ENCODE assay signal across 13 mouse cellular contexts in the genomic region with DNA sequence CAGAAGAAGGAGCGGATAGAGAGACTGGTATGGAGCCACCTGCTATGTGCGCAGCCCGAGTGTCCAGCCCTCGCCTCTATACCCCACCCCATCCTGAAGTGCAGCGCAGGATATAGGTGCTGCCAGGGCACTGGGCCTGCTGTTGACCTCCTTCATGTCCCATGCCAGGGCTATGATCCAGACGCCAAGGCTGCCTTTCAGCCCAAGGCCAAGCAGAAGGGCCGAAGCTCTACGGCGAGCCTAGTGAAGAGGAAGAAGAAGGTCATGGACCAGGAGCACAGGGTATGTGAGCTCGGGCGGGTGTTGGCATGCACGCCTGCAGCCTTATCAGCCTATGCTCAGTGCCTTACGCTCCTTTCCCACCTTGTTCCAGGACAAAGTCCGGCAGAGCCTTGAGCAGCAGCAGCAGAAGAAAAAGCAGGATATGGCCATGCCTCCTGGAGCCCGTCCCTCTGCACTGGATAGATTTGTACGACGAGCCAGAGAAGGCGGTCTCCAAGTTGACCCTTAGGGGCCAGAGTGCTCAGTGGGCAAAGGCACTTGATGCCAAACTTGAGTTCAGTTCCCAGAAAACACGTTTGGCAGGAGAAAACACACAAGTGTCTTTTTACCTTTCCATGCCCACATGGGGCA. TPM values are rescaled to one million over a fixed set of nuclear protein-coding genes. Genes with fewer than 3 reads are reported as not detected.
DNase-seq lines count a peak whose midpoint lies in the region; ATAC-seq and TF ChIP-seq lines count a peak whose summit lies in the region.
"Had no signal": no experiment of that assay in that cellular context is flagged by ENCODE, and none has a peak within 500 bp of the region (broad histone marks: within the 10 kb centered on the region; RNA-seq: fewer than 3 reads in every experiment).

No protein-coding gene starts in this region.

- H3K9me3 ChIP-seq in midbrain, embryonic 10.5 days (replicated peaks): no peaks in the 10 kb centered on the region
- no peaks in the 10 kb centered on the region for H3K9me3 ChIP-seq in midbrain, embryonic 14.5 days (ENCODE audit: control insufficient read depth, low read length)
- H3K9me3 ChIP-seq in intestine, postnatal 0 days (ENCODE audit: control insufficient read depth): no peaks in the 10 kb centered on the region
- H3K9me3 ChIP-seq: hindbrain, embryonic 10.5 days; liver, embryonic 12.5 days had no signal

- peak; percentile 30 for DNase-seq in cerebellum, adult 11-12 months
- DNase-seq in cerebellum, adult 18-20 months: no peak
- no peak for DNase-seq in midbrain, embryonic 10.5 days (ENCODE audit: low spot score)
- no peak for DNase-seq in midbrain, embryonic 14.5 days
- peak; percentile 61 for DNase-seq in adrenal gland, postnatal 14 days
- DNase-seq in B cell, adult 2 months: no peak
- no peak for DNase-seq in kidney, postnatal 36 days
- DNase-seq: kidney, adult 18-20 months; kidney, postnatal 14 days; lung, postnatal 10 days had no signal

- H3K4me1 ChIP-seq in midbrain, embryonic 10.5 days: peaks cover 46% of the 10 kb centered on the region
- peaks cover 21% of the 10 kb centered on the region for H3K4me1 ChIP-seq in midbrain, embryonic 14.5 days (ENCODE audit: control insufficient read depth, insufficient read depth, low read length)
- H3K4me1 ChIP-seq in intestine, postnatal 0 days (replicated peaks; ENCODE audit: control insufficient read depth, insufficient read depth, low read length): no peaks in the 10 kb centered on the region; the same call in 1 of the 2 replicates

- no peak for ATAC-seq in midbrain, embryonic 14.5 days (ENCODE audit: low FRiP score, low TSS enrichment)
- ATAC-seq in intestine, postnatal 0 days: peak; percentile 72
- ATAC-seq: liver, embryonic 12.5 days had no signal

- peaks cover 91% of the 10 kb centered on the region for H3K36me3 ChIP-seq in midbrain, embryonic 10.5 days
- H3K36me3 ChIP-seq in midbrain, embryonic 14.5 days (ENCODE audit: control insufficient read depth, insufficient read depth, low read length): peaks cover 76% of the 10 kb centered on the region
- peaks cover 33% of the 10 kb centered on the region for H3K36me3 ChIP-seq in intestine, postnatal 0 days (ENCODE audit: control insufficient read depth, insufficient read depth)

- TF ChIP-seq CTCF in intestine, postnatal 0 days (IDR thresholded peaks at IDR 0.05; ENCODE audit: low read depth): 0 out of 2 replicates have a peak, but pooled peaks have one; percentile 2

- no peak overlapping the region for H3K4me2 ChIP-seq in midbrain, embryonic 14.5 days (ENCODE audit: low read length)
- peak overlapping the region; percentile 95 for H3K4me2 ChIP-seq in intestine, postnatal 0 days (replicated peaks; ENCODE audit: low read depth)

- H3K9ac ChIP-seq in midbrain, embryonic 14.5 days (replicated peaks; ENCODE audit: low read length): no peak overlapping the region
- H3K9ac ChIP-seq in intestine, postnatal 0 days (ENCODE audit: low read depth, low read length): no peak overlapping the region
- H3K9ac ChIP-seq: liver, embryonic 12.5 days had no signal

- no peak overlapping the region for H3K27ac ChIP-seq in midbrain, embryonic 10.5 days (replicated peaks)
- H3K27ac ChIP-seq in midbrain, embryonic 14.5 days (replicated peaks; ENCODE audit: low read depth, low read length): no peak overlapping the region
- peak overlapping the region; percentile 80 for H3K27ac ChIP-seq in intestine, postnatal 0 days (ENCODE audit: low read depth, low read length)
- H3K27ac ChIP-seq: hindbrain, embryonic 10.5 days had no signal

- H3K27me3 ChIP-seq in midbrain, embryonic 10.5 days (ENCODE audit: low read depth, poor library complexity, severe bottlenecking): no peaks in the 10 kb centered on the region
- H3K27me3 ChIP-seq in midbrain, embryonic 14.5 days (ENCODE audit: control insufficient read depth, insufficient read depth, low read length): no peaks in the 10 kb centered on the region
- H3K27me3 ChIP-seq in intestine, postnatal 0 days (replicated peaks; ENCODE audit: control insufficient read depth, insufficient read depth, low read length): no peaks in the 10 kb centered on the region
- H3K27me3 ChIP-seq: liver, embryonic 12.5 days had no signal

- 93% methylated on average over 19 of the region's 19 CpGs for WGBS in midbrain, embryonic 10.5 days
- WGBS in midbrain, embryonic 14.5 days: 91% methylated on average over 19 of the region's 19 CpGs
- 40% methylated on average over 19 of the region's 19 CpGs for WGBS in intestine, postnatal 0 days

- H3K4me3 ChIP-seq in midbrain, embryonic 10.5 days: peak overlapping the region; percentile 18; the same call in 1 of the 2 replicates
- H3K4me3 ChIP-seq in midbrain, embryonic 14.5 days (replicated peaks; ENCODE audit: low read depth, low read length): no peak overlapping the region
- H3K4me3 ChIP-seq in intestine, postnatal 0 days (ENCODE audit: low read depth, low read length): 0 out of 2 replicates have a peak overlapping the region, but pooled peaks have one; percentile 51
- H3K4me3 ChIP-seq: hindbrain, embryonic 10.5 days; liver, embryonic 12.5 days had no signal

RNA-seq across cellular contexts. Expression of gene B3galt4, which starts 2.3 kb away (rescaled TPM):
- 4.1 and 6.4 TPM in 2 replicates for polyA plus RNA-seq in midbrain, embryonic 10.5 days (2016; fragmentation: Nextera tagmentation; extraction: Ambion mirVana)
- 8.0 and 10.1 TPM in 2 replicates for polyA plus RNA-seq in midbrain, embryonic 14.5 days (2014; fragmentation: Nextera tagmentation; extraction: Ambion mirVana)
- 3.2 and 6.2 TPM in 2 replicates for total RNA-seq in adrenal gland, postnatal 14 days (2021)
- 14.0 and 15.0 TPM in 2 replicates for polyA plus RNA-seq in intestine, postnatal 0 days (2015; fragmentation: Nextera tagmentation; extraction: Ambion mirVana)

RNA-seq across cellular contexts. Expression of gene Vps52, which starts 6.6 kb away (rescaled TPM):
- polyA plus RNA-seq in midbrain, embryonic 10.5 days (2016; fragmentation: Nextera tagmentation; extraction: Ambion mirVana): 53.5 and 61.0 TPM in 2 replicates
- polyA plus RNA-seq in midbrain, embryonic 14.5 days (2014; fragmentation: Nextera tagmentation; extraction: Ambion mirVana): 50.6 and 63.2 TPM in 2 replicates
- total RNA-seq in adrenal gland, postnatal 14 days (2021): 46.8 and 52.9 TPM in 2 replicates
- polyA plus RNA-seq in intestine, postnatal 0 days (2015; fragmentation: Nextera tagmentation; extraction: Ambion mirVana): 23.5 and 25.5 TPM in 2 replicates

RNA-seq across cellular contexts. Expression of gene Rps18, which starts 6.8 kb away (rescaled TPM):
- polyA plus RNA-seq in midbrain, embryonic 10.5 days (2016; fragmentation: Nextera tagmentation; extraction: Ambion mirVana): 1,339 and 1,576 TPM in 2 replicates
- polyA plus RNA-seq in midbrain, embryonic 14.5 days (2014; fragmentation: Nextera tagmentation; extraction: Ambion mirVana): 872 and 980 TPM in 2 replicates
- total RNA-seq in adrenal gland, postnatal 14 days (2021): 760 and 860 TPM in 2 replicates
- polyA plus RNA-seq in intestine, postnatal 0 days (2015; fragmentation: Nextera tagmentation; extraction: Ambion mirVana): 1,060 and 1,067 TPM in 2 replicates

RNA-seq across cellular contexts. Expression of gene Wdr46, which starts 8.6 kb away (rescaled TPM):
- 47.8 and 52.5 TPM in 2 replicates for polyA plus RNA-seq in midbrain, embryonic 10.5 days (2016; fragmentation: Nextera tagmentation; extraction: Ambion mirVana)
- 15.5 and 16.9 TPM in 2 replicates for polyA plus RNA-seq in midbrain, embryonic 14.5 days (2014; fragmentation: Nextera tagmentation; extraction: Ambion mirVana)
- 32.9 and 35.7 TPM in 2 replicates for total RNA-seq in adrenal gland, postnatal 14 days (2021)
- 10.6 and 11.2 TPM in 2 replicates for polyA plus RNA-seq in intestine, postnatal 0 days (2015; fragmentation: Nextera tagmentation; extraction: Ambion mirVana)

RNA-seq across cellular contexts. Expression of gene Pfdn6, which starts 8.9 kb away (rescaled TPM):
- polyA plus RNA-seq in midbrain, embryonic 10.5 days (2016; fragmentation: Nextera tagmentation; extraction: Ambion mirVana): 214 and 240 TPM in 2 replicates
- 167 and 188 TPM in 2 replicates for polyA plus RNA-seq in midbrain, embryonic 14.5 days (2014; fragmentation: Nextera tagmentation; extraction: Ambion mirVana)
- 96.2 and 102 TPM in 2 replicates for total RNA-seq in adrenal gland, postnatal 14 days (2021)
- polyA plus RNA-seq in intestine, postnatal 0 days (2015; fragmentation: Nextera tagmentation; extraction: Ambion mirVana): 111 and 116 TPM in 2 replicates

Comparison
In these comparisons a context has a peak if more than half of its experiments do, and no peak if none do; other contexts are left out.
1. DNase-seq: peak in cerebellum, adult 11-12 months (single experiment) and adrenal gland, postnatal 14 days (single experiment); none in cerebellum, adult 18-20 months (0 of 2), midbrain, embryonic 10.5 days (single experiment), midbrain, embryonic 14.5 days (single experiment), B cell, adult 2 months (0 of 2) and kidney, postnatal 36 days (0 of 2).